Mouse (Mus musculus): ENCODE measurements around the gene Nle1. TPM values are rescaled to one million over a fixed set of nuclear protein-coding genes. Genes with fewer than 3 reads are reported as not detected.

The Nle1 gene
- total RNA-seq, 1 experiment from 2014 or later = 13.1 TPM

- no peak for ATAC-seq (replicated peaks; ENCODE audit: insufficient number of reproducible peaks, low FRiP score, low TSS enrichment, poor library complexity, severe bottlenecking)
Observed at GRCm38 (mm10) chr11:82875631-82876030, 32.6 kb downstream of the Nle1 start.

- no peak for ATAC-seq (replicated peaks; ENCODE audit: insufficient number of reproducible peaks, low FRiP score, low TSS enrichment, poor library complexity, severe bottlenecking)
Observed at GRCm38 (mm10) chr11:82874924-82875323, 33.3 kb downstream of the Nle1 start.

- ATAC-seq (replicated peaks; ENCODE audit: insufficient number of reproducible peaks, low FRiP score, low TSS enrichment, poor library complexity, severe bottlenecking) = peak; percentile 83
Observed at GRCm38 (mm10) chr11:82871031-82871446, 37.2 kb downstream of the Nle1 start, which contains the start of gene Rffl. TSS of gene Rffl (minus strand) at chr11:82871210.

GRCm38 (mm10) chr11:82870173-82871030, 37.8 kb downstream of the Nle1 start:
- peak; percentile 77 for ATAC-seq (replicated peaks; ENCODE audit: insufficient number of reproducible peaks, low FRiP score, low TSS enrichment, poor library complexity, severe bottlenecking)

- no peak for ATAC-seq (replicated peaks; ENCODE audit: insufficient number of reproducible peaks, low FRiP score, low TSS enrichment, poor library complexity, severe bottlenecking)
Observed at GRCm38 (mm10) chr11:82869506-82870172, 38.6 kb downstream of the Nle1 start.

GRCm38 (mm10) chr11:82867956-82868355, 40.3 kb downstream of the Nle1 start:
- ATAC-seq (replicated peaks; ENCODE audit: insufficient number of reproducible peaks, low FRiP score, low TSS enrichment, poor library complexity, severe bottlenecking) = no peak

- no peak for ATAC-seq (replicated peaks; ENCODE audit: insufficient number of reproducible peaks, low FRiP score, low TSS enrichment, poor library complexity, severe bottlenecking)
Observed at GRCm38 (mm10) chr11:82866850-82867564, 41.2 kb downstream of the Nle1 start.

GRCm38 (mm10) chr11:82865957-82866356, 42.3 kb downstream of the Nle1 start:
- no peak for ATAC-seq (replicated peaks; ENCODE audit: insufficient number of reproducible peaks, low FRiP score, low TSS enrichment, poor library complexity, severe bottlenecking)

- no peak for ATAC-seq (replicated peaks; ENCODE audit: insufficient number of reproducible peaks, low FRiP score, low TSS enrichment, poor library complexity, severe bottlenecking)
Observed at GRCm38 (mm10) chr11:82863488-82863931, 44.7 kb downstream of the Nle1 start.

GRCm38 (mm10) chr11:82863059-82863458, 45.2 kb downstream of the Nle1 start:
- no peak for ATAC-seq (replicated peaks; ENCODE audit: insufficient number of reproducible peaks, low FRiP score, low TSS enrichment, poor library complexity, severe bottlenecking)

GRCm38 (mm10) chr11:82862638-82863037, 45.6 kb downstream of the Nle1 start:
- ATAC-seq (replicated peaks; ENCODE audit: insufficient number of reproducible peaks, low FRiP score, low TSS enrichment, poor library complexity, severe bottlenecking) = no peak

GRCm38 (mm10) chr11:82861558-82861957, 46.7 kb downstream of the Nle1 start:
- ATAC-seq (replicated peaks; ENCODE audit: insufficient number of reproducible peaks, low FRiP score, low TSS enrichment, poor library complexity, severe bottlenecking) = no peak

GRCm38 (mm10) chr11:82860759-82861158, 47.5 kb downstream of the Nle1 start:
- ATAC-seq (replicated peaks; ENCODE audit: insufficient number of reproducible peaks, low FRiP score, low TSS enrichment, poor library complexity, severe bottlenecking) = no peak

- ATAC-seq (replicated peaks; ENCODE audit: insufficient number of reproducible peaks, low FRiP score, low TSS enrichment, poor library complexity, severe bottlenecking) = no peak
Observed at GRCm38 (mm10) chr11:82857307-82857848, 50.8 kb downstream of the Nle1 start.

GRCm38 (mm10) chr11:82856032-82856431, 52.2 kb downstream of the Nle1 start:
- ATAC-seq (replicated peaks; ENCODE audit: insufficient number of reproducible peaks, low FRiP score, low TSS enrichment, poor library complexity, severe bottlenecking) = no peak

GRCm38 (mm10) chr11:82855327-82855973, 52.8 kb downstream of the Nle1 start:
- no peak for ATAC-seq (replicated peaks; ENCODE audit: insufficient number of reproducible peaks, low FRiP score, low TSS enrichment, poor library complexity, severe bottlenecking)

- ATAC-seq (replicated peaks; ENCODE audit: insufficient number of reproducible peaks, low FRiP score, low TSS enrichment, poor library complexity, severe bottlenecking) = no peak
Observed at GRCm38 (mm10) chr11:82854111-82854510, 54.1 kb downstream of the Nle1 start.

GRCm38 (mm10) chr11:82852958-82853357, 55.3 kb downstream of the Nle1 start:
- no peak for ATAC-seq (replicated peaks; ENCODE audit: insufficient number of reproducible peaks, low FRiP score, low TSS enrichment, poor library complexity, severe bottlenecking)

Data from monocyte, adult 5-6 weeks (primary cell).